Mouse (Mus musculus): ENCODE data around the gene AF366264. TPM values are rescaled to one million over a fixed set of nuclear protein-coding genes. Genes with fewer than 3 reads are reported as not detected.

The AF366264 gene
- polyA plus RNA-seq, 1 experiment from 2014 or later = not detected

Other genes starting within 250 kb of the AF366264 start
- gene Rasa3, start 160.8 kb downstream of the AF366264 start, polyA plus RNA-seq (2016; fragmentation: Nextera tagmentation; extraction: Ambion mirVana) = 24.6 and 26.9 TPM in 2 replicates
- gene Cfap97d2, start 132.5 kb downstream of the AF366264 start, polyA plus RNA-seq (2016; fragmentation: Nextera tagmentation; extraction: Ambion mirVana) = 2.1 and 2.5 TPM in 2 replicates
- 219 and 221 TPM in 2 replicates for gene Cdc16, start 80.7 kb downstream of the AF366264 start, polyA plus RNA-seq (2016; fragmentation: Nextera tagmentation; extraction: Ambion mirVana)
- 42.0 and 45.0 TPM in 2 replicates for gene Upf3a, start 52.8 kb downstream of the AF366264 start, polyA plus RNA-seq (2016; fragmentation: Nextera tagmentation; extraction: Ambion mirVana)
- 53.1 and 56.5 TPM in 2 replicates for gene Champ1, start 31.3 kb upstream of the AF366264 start, polyA plus RNA-seq (2016; fragmentation: Nextera tagmentation; extraction: Ambion mirVana)
- 68.9 and 70.1 TPM in 2 replicates for gene Coprs, start 51.9 kb upstream of the AF366264 start, polyA plus RNA-seq (2016; fragmentation: Nextera tagmentation; extraction: Ambion mirVana)